Mouse (Mus musculus) heart, postnatal 0 days (tissue): ENCODE measurements around the gene Hrc.

Source experiments
- CTCF ChIP-seq: IDR thresholded peaks from 2 replicates; pipeline ENCODE4 v1.5.1; 2016; ENCODE audit warnings: antibody characterized with exemption, control low read depth, low read depth
- EP300 ChIP-seq: IDR thresholded peaks from 2 replicates; pipeline ENCODE4 v1.6.1; 2016; ENCODE audit warnings: antibody characterized with exemption, low read depth

DNA sequence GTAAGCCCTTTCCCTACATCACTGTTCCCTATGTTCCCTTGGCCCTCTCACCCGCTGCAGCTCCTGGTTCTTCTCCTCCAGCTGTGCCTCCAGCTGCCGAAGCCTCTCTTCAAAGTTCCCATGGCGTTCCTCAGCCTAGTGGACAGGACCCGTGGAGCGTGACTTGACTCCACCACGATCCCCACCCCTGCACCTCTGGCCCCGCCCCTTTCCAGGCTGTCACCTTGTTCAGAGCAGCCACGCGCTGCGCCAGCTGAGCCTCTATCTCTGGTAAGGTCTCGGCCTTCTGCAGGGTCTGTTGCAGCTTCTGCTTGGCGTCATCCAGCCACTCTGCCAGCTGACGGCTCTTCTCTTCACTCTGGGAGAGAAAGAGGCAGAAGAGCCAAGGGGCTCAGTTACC is 21.0 kb downstream of the Hrc start:
- TF ChIP-seq CTCF (no peak), EP300 (no peak)
